Mouse (Mus musculus): Measurements from ENCODE around the gene Tfip11.
"Not testable (repeated sequence)": the region's sequence is repeated elsewhere in the genome, so short reads cannot be mapped to it uniquely, and the experiment has no call there.

Tfip11 gene

DNA sequence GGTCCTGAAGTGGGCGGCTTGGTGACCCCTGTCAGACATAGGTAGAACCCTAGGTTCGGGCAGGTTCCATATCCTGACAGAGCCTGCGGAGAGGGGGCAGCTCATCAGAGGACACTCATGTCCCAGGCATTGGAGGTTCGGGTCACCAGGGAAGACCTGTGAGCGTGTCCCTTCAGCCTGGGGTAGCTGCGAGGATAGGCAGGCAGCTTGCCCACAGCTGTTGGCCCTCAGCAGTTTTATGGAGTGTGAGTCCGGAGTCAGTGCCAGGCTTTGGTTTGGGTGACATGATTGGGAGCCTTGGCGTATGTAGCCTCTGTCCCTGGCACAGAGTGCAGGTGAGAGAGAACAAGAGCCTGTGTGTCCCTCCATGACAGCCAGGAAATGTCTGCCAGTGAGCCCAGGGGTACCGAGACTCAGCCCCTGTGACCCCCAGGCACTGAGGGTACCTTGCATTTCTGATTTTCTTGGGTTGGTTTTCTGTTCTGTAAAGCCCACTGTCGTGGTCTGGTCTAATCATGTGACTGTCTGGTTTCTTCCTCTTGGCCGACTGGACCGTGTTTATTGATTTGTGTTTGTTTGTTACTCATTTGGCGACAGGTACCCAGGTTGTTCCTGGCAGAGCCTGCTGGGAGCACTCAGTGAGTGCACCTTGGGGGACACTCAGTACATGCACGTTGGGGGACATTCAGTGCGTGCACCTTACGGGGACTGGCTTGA, 36.2 kb upstream of the Tfip11 start:
- DNase-seq (ENCODE audit: low spot score in 2 of 2): no peak

- no peak for DNase-seq (ENCODE audit: low spot score in 2 of 2)
Measured at GRCm38 (mm10) chr5:112290536-112290880, 35.6 kb upstream of the Tfip11 start.

DNA sequence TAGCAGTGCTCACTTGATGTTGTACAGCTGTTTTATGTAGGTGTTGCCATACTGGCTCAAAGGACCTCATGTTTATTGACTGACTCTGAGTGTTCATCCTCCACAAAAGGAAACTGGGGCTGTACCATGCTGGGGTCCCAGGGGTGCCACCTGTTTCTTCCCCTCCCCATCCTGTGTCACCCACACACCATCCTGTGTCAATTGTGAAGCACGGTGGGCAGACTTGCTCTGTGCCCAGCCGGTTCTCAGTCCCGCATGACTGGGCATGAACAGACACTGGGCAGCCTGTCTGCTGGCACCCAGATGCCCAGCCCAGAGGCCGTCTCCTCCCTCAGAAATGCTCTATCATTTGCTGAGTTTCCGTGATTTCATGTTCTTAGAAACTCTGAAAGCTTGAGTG, 34.3 kb upstream of the Tfip11 start:
- DNase-seq (ENCODE audit: low spot score in 2 of 2): peak in 1 of 2 experiments; percentile 31

DNA sequence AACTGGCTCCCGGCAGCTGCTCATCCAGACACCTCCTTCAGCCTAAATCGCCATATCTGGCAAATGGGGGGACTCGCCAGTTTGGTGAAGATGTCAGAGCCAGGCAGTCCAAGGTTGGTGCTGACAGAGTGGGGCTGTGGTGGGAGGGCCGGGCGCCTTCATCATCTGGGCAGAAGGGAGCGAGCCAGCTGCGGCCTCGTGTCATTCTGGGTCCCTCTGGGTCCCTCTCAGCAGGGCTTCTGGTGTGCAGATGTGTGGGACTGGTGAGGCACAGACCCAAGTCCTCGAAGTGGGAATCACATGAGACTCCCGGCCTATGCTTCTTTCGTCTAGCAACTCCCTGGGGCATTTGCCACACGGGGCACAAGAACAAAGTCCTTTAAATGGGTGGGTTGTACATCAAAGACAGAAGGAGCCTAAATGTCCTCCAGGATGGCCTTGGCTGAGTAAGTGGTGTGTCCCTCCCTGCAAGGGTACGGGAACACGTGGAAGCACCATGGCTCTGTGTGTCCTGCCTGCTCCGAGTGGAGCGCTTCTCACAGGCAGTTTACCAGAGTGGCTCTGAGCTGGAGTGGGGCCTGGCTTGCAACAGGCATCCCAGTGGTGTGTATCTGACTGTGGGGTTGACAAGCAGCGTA, 33.7 kb upstream of the Tfip11 start:
- no peak for DNase-seq (ENCODE audit: low spot score in 2 of 2)

- no peak for DNase-seq (ENCODE audit: low spot score in 2 of 2)
Measured at GRCm38 (mm10) chr5:112293800-112294199, 32.4 kb upstream of the Tfip11 start.

- DNase-seq (ENCODE audit: low spot score in 2 of 2): no peak
Measured at GRCm38 (mm10) chr5:112294696-112295095, 31.5 kb upstream of the Tfip11 start.

GRCm38 (mm10) chr5:112295162-112295561, 31.0 kb upstream of the Tfip11 start:
- DNase-seq (ENCODE audit: low spot score in 2 of 2): no peak

- DNase-seq (ENCODE audit: low spot score in 2 of 2): no peak
Measured at GRCm38 (mm10) chr5:112295564-112295963, 30.6 kb upstream of the Tfip11 start.

DNA sequence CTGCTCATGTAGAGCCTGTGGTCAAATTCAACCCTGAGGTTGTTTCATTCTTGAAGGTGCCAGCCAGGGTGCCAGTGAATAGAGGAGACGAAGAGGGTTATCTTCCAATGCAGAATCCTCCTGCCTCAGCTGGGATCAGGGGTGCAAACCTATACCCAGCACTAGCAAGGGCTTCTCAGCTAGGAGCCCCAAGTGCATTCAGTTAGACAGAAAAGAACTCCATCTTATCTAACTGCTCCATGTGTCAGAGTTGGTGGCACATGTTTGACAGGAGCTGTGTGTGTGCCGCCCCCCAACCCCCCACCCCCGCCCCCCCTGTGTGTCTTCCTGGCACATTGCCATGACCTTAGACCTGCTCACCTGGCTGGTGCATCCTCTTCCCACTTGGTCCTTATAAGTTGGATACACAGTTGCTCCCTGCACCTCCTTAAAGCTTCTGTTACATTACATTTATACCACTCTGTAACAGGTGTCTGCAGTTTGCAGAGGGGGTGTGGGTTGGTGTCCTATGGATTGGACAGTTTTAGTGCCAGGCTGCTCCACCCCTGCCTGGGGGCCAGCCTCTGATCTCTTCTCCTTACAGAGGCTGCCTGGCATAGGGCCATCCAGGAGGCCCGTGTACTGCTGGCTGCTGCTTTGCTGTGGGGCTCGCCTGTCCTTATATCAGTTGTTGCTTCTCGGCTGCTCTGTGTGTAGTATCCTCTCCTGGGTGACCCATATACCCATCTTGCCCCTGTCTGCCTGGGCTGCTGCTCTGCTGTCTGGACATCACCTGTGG, 29.6 kb upstream of the Tfip11 start:
- DNase-seq (ENCODE audit: low spot score in 2 of 2): no peak

DNA sequence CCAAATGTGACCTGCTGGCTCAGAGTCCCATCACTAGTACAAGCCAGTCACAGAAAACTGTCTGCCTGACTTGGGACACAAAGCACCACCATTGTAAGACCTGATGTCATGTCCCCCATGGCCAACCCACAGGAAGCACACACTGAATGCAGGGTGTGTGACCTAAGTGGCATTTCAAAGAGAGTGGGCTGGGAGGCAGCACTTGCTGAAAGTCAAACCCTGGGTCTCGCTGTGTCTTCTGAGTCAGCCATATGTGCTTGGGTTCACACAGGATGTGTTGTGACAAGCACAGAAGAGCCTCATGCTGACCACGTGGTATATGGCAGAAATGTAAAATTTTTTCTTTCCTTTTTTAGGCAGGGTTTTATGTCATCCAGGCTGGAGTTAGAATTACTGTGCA, 28.9 kb upstream of the Tfip11 start:
- DNase-seq (ENCODE audit: low spot score in 2 of 2): no peak

DNA sequence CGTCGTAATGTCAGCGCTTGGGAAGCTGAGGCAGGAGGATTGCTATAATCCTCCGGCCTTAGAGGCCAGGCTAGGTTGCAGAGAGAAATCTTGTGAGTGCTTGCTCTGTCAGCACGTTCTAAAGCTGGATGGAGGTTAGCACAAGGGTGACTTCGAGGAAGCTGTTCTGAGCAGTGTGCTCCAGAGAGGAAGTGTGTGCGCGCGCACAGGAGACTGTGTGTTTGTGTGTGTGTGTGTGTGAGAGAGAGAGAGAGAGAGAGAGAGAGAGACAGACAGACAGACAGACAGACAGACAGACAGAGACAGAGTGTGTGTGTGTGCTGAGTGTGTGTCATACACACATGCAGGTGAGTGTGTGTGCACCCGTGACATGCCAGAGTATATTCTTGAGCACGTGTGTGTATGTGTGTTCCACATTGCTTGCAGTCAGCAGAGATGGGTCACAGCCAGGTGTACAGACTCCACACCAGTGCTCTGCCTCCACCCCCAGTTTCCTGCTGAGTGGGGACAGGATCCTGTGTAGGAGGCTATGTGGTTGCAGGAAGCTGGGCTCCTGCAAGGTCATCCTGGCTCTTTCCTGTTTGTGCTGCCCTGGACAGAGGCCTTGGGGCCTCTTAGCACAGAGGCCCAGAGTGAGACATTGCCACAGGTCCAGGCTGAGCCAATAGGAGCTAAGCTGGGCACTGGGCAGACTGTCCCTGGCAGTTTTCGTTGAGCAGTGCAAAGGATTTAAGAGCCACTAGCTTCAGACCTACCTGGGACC, 27.8 kb upstream of the Tfip11 start:
- DNase-seq (ENCODE audit: low spot score in 2 of 2): peak; percentile 39 to 45

- DNase-seq (ENCODE audit: low spot score in 2 of 2): no peak
Measured at GRCm38 (mm10) chr5:112299399-112299798, 26.8 kb upstream of the Tfip11 start.

- DNase-seq (ENCODE audit: low spot score in 2 of 2): no peak
Measured at GRCm38 (mm10) chr5:112300112-112300511, 26.0 kb upstream of the Tfip11 start.

GRCm38 (mm10) chr5:112300721-112301308, 25.3 kb upstream of the Tfip11 start:
- DNase-seq (ENCODE audit: low spot score in 2 of 2): no peak

DNA sequence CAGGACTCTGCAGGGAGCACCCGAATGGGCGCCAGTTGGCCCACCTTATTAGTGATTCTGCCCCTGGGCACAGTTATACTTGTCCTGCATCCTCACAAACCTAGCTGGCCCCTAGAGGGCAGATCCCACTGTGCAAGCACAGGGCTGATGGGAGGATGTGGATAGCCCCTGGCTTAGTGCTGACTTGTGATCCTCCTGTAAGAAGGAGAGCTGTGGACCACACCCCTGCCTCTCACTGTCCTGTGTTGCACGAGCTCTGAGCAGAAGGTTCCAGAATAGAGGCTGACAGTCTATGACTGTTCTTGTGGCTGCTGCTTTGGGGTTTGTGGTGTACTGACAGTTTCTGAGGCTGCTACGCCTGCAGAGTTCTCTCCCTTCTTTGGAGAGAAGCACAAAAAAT, 24.5 kb upstream of the Tfip11 start:
- no peak for DNase-seq (ENCODE audit: low spot score in 2 of 2)

DNA sequence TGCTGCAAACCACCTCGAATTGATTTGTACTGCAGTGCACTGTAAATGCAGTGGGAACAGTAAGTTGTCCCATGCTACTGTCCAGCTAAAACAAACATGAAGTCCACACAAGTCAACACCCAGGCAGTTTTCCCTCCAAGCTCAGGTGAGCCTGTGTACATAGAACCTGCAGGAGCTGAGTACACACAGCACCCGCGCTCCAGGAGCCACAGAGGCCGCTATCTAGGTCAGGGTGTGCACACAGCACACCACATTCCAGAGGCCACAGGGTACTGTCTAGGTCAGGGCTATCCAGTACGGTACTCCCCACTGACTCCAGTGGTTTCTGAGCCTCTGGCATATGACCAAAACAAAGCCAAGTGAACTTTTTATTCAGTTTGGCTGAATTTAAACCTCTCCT, 23.8 kb upstream of the Tfip11 start:
- DNase-seq (ENCODE audit: low spot score in 2 of 2): no peak

- no peak for DNase-seq (ENCODE audit: low spot score in 2 of 2)
Measured at GRCm38 (mm10) chr5:112305842-112306241, 20.3 kb upstream of the Tfip11 start.

DNA sequence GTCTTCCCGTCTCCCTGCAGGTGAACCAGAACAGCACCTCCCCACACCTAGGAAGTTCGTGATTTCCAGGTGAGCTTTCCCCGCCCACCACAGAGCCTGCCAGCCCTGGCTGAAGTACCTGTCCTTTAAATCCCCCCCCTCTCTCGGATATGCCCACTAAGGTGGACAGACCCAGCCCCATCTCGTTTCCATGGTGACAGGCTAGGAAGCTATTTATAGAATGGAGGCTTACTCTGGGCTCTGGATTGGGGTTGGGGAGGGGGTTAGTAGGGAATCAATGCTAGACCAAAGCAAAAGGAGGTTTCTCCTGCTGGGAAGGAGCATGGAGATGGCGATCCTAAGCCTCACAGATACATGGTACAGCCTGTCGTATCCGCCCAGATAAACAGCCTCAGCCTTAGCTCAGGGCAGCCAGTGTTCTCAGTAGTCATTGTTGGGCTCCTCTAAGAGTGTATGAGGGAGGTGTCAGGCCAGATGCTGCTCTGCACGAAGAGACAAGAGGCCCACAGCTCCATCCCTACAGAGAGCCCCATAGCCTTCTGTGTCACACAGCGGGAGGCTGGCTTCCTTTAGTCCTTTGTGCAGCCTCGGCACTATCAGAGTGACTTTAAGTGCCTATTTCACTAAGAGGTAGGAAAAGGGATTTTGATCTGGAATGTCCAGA, 12.8 kb upstream of the Tfip11 start:
- DNase-seq (ENCODE audit: low spot score in 2 of 2): no peak

DNA sequence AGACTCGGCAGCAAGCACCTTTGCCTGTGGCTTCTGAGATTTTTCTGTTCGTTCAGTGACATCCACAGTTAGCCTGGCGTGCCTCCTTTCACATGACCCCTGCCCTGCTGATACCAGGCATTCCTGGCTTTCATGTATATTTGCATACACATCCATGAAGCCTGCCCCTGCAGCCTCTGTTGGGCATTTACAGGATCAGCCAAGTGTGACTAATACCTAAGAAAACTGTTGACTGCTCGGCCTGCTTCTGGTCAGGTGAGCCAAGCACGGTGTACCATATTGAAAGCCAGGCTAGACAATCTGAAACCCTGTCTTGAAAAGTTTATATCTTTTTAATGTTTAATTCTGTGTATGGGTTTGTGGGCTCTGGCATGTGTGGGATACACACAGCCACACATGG, 9.7 kb upstream of the Tfip11 start:
- DNase-seq (ENCODE audit: low spot score in 2 of 2): no peak

- DNase-seq (ENCODE audit: low spot score in 2 of 2): no peak
Measured at GRCm38 (mm10) chr5:112317328-112317727, 8.8 kb upstream of the Tfip11 start.

GRCm38 (mm10) chr5:112319343-112319742, 6.8 kb upstream of the Tfip11 start:
- DNase-seq (ENCODE audit: low spot score in 2 of 2): not testable (repeated sequence)
